Mouse (Mus musculus) midbrain, postnatal 0 days (tissue): ENCODE measurements around the gene Rnf31. TPM values are rescaled to one million over a fixed set of nuclear protein-coding genes. Genes with fewer than 3 reads are reported as not detected.

ENCODE experiments used
- ATAC-seq: fragments of 200-750 bp; cut with Nextera tagmentation; 2 replicates; pipeline ENCODE4 v1.8.0; 2017; ENCODE audit warnings: moderate number of reproducible peaks, mild to moderate bottlenecking, moderate TSS enrichment, moderate library complexity; ENCODE audit not compliant: low FRiP score
- DNase-seq: peaks from one replicate; pipeline ENCODE4 v3.0.0-alpha.2; 2015; ENCODE audit warnings: low spot score
- H3K27ac ChIP-seq: fragments of 300-500 bp; sonication (generic); 2 replicates; pipeline ENCODE4 v1.5.1; 2014; ENCODE audit warnings: low read depth, mild to moderate bottlenecking, low read length, mixed read lengths
- H3K27me3 ChIP-seq: fragments of 300-500 bp; sonication (generic); 2 replicates; pipeline ENCODE4 v1.6.1; 2014; ENCODE audit warnings: low read length, control low read depth, mixed read lengths; ENCODE audit not compliant: insufficient read depth
- H3K36me3 ChIP-seq: fragments of 300-500 bp; sonication (generic); 2 replicates; pipeline ENCODE4 v1.6.1; 2014; ENCODE audit warnings: low read length, control low read depth, mixed read lengths; ENCODE audit not compliant: insufficient read depth
- H3K4me1 ChIP-seq: fragments of 300-500 bp; sonication (generic); 2 replicates; pipeline ENCODE4 v1.6.1; 2014; ENCODE audit warnings: mild to moderate bottlenecking, control low read depth, antibody characterized with exemption, low read length, mixed read lengths; ENCODE audit not compliant: insufficient read depth
- H3K4me2 ChIP-seq: fragments of 300-500 bp; sonication (generic); 2 replicates; pipeline ENCODE4 v1.6.1; 2014; ENCODE audit warnings: low read depth, mild to moderate bottlenecking, low read length, mixed read lengths; ENCODE audit not compliant: poor library complexity, severe bottlenecking
- H3K4me3 ChIP-seq: fragments of 300-500 bp; sonication (generic); 2 replicates; pipeline ENCODE4 v1.5.1; 2014; ENCODE audit warnings: low read depth, mild to moderate bottlenecking, low read length, moderate library complexity
- H3K9ac ChIP-seq: fragments of 300-500 bp; sonication (generic); replicated peaks from 2 replicates; pipeline ENCODE4 v1.6.1; 2014; ENCODE audit warnings: mild to moderate bottlenecking, low read length, moderate library complexity, mixed read lengths; ENCODE audit not compliant: poor library complexity, severe bottlenecking
- H3K9me3 ChIP-seq: fragments of 300-500 bp; sonication (generic); 2 replicates; pipeline ENCODE4 v1.6.1; 2016; ENCODE audit warnings: low read length, control low read depth
- CTCF ChIP-seq: IDR thresholded peaks from 2 replicates; pipeline ENCODE4 v1.5.1; 2016; ENCODE audit warnings: antibody characterized with exemption, mild to moderate bottlenecking
- WGBS: fragments of 180-500 bp; shearing (Covaris S2); extraction: QIAGEN DNeasy Blood & Tissue Kit; methylation state at CpG from one replicate; pipeline ENCODE4 v1.1.7; 2014; 5-methylcytosine and 5-hydroxymethylcytosine counted together
- polyA plus RNA-seq: library from polyadenylated mRNA; unstranded; fragments of >200 nt; fragmentation: Nextera tagmentation; extraction: Ambion mirVana; gene quantifications from 2 replicates; pipeline ENCODE4 v1.2.1, GENCODE M21; 2015
- total RNA-seq: library from RNA; depleted of rRNA; stranded (reverse); fragments of >200 nt; gene quantifications from 2 replicates; pipeline ENCODE4 v1.2.3, GENCODE M21; 2014

Rnf31 gene
- total and polyA plus RNA-seq, 2 experiments from 2014 or later = 20.4 to 26.7 TPM

DNA sequence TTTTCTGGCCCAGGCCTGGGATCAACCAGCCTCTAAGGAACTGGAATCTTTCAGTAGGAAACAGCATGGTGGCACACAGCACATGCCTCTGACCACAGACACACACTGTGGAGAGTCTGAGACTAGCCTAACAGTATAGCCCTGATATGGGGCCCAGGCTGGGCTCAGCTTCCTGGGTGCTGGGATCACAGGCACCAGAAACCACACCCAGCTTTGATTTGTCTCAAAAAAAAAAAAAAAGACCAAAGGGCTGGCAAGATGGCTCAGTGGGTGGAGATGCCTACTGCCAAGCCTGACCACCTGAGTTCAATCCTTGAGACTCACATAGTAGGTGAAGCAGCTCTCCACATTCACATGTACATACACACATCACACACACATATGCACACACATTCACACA is 36.9 kb upstream of the Rnf31 start:
- Histone ChIP-seq H3K4me3 (no peak overlapping the region), H3K4me1 (no peaks in the 10 kb centered on the region), H3K9ac (no peak overlapping the region), H3K4me2 (no peak overlapping the region), H3K27me3 (no peaks in the 10 kb centered on the region), H3K27ac (no peak overlapping the region), H3K9me3 (no peaks in the 10 kb centered on the region), H3K36me3 (peaks cover 9% of the 10 kb centered on the region)
- no peak for DNase-seq
- no peak for ATAC-seq
- TF ChIP-seq CTCF = no peak

DNA sequence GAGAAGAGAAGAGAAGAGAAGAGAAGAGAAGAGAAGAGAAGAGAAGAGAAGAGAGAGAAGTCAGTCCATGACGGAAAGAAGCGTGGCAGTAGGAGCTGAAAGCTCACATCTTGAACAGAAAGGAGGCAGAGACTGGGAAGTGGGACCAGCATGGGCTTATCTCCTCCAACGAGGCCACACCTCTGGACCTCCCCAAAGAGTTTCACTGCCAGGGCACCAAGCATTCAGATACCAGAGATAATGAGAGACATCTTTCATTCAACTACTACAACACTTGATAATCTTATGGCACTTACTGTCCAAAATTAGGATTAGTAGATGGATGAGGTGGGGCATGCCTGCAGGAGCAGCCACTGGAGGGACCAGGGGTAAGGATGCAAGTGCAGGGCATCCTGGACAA is 35.7 kb upstream of the Rnf31 start:
- no peak for DNase-seq
- H3K9ac ChIP-seq = no peak overlapping the region
- ATAC-seq = no peak
- no peak overlapping the region for H3K4me2 ChIP-seq
- H3K4me3 ChIP-seq = no peak overlapping the region
- H3K36me3 ChIP-seq = peaks cover 9% of the 10 kb centered on the region; the same call in 1 of the 2 replicates
- no peaks in the 10 kb centered on the region for H3K4me1 ChIP-seq
- no peak overlapping the region for H3K27ac ChIP-seq
- 79% methylated on average over 3 of the region's 3 CpGs for WGBS
- H3K9me3 ChIP-seq = no peaks in the 10 kb centered on the region
- no peak for TF ChIP-seq CTCF
- no peaks in the 10 kb centered on the region for H3K27me3 ChIP-seq

DNA sequence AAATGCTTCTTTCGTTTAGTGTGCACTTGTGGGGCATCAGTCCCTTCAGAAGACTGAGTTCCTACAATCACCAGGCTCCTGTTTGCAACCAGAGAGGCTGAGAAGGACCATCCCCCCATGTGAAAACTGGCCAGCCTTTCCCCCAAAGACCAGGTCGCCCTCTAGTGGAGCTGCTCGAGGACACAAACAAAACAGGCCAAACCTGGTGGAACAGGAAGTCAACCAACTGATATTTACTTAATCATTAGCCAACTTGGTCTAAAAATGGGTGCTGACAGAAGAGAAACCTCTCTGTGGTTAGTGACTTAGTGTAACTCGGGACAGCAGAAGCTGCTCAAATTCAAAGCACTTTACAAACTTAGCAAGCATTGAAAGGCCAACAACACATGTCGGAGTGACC is 34.5 kb upstream of the Rnf31 start:
- no peak overlapping the region for H3K27ac ChIP-seq
- WGBS = 29% methylated on average over 5 of the region's 5 CpGs
- no peak for ATAC-seq
- H3K4me3 ChIP-seq = no peak overlapping the region
- peaks cover 7% of the 10 kb centered on the region; the same call in 1 of the 2 replicates for H3K4me1 ChIP-seq
- no peaks in the 10 kb centered on the region for H3K36me3 ChIP-seq
- no peak overlapping the region for H3K4me2 ChIP-seq
- H3K9ac ChIP-seq = no peak overlapping the region
- no peaks in the 10 kb centered on the region for H3K9me3 ChIP-seq
- TF ChIP-seq CTCF = peak; percentile 86
- H3K27me3 ChIP-seq = no peaks in the 10 kb centered on the region
- peak; percentile 74 for DNase-seq

DNA sequence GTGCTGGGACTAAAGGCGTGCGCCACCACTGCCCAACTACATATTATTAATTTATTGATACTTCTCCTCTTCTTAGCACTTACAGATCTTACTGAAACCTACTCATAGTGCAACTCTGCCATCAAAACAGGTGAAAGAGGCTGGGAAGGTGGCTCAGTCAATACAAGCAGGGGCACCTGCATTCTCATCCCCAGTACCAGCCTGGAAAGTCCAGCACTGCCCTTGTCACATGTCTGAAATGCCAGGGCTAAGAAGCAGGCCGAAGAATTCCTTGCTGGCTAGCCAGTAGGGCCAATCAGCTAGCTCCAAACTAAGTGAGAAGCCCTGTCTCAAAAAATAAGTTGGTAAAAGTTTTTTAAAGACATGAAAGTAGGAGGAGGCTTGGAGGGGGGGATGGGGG is 33.9 kb upstream of the Rnf31 start:
- H3K27ac ChIP-seq = no peak overlapping the region

DNA sequence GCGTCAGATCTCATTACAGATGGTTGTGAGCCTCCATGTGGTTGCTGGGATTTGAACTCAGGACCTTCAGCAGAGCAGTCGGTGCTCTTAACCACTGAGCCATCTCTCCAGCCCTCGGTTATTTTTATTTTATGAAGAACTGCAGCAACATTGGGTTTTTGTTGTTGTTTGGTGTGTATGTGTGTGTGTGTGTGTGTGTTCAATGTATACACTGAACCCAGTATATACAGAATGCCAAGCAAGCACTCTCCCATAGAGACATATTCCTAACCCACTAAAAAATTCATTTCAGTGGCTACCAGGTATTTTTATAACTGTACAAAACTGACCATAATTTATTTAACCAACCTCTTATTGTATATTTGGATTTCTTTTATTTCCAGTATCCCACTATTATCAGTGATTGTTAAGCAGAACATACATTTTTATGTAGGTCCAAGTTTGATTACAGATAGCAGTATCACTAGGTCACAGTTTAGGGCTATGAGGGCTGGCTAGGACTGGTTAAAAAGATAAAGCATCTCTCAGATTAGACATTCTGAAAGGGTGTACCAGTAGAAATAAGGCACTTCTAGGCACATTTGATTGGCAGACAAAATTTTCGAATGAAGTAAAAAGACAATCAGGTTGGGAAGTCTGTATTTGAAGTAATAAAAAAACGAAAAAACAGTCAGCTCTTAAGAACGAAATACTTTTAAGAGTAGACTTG is 32.6 kb upstream of the Rnf31 start:
- DNase-seq (no peak), ATAC-seq (no peak)
- Histone ChIP-seq H3K4me3 (peak overlapping the region; percentile 49), H3K36me3 (peaks cover 10% of the 10 kb centered on the region), H3K27ac (peak overlapping the region; percentile 97; the same call in 1 of the 2 replicates), H3K27me3 (no peaks in the 10 kb centered on the region), H3K4me2 (peak overlapping the region; percentile 76), H3K9me3 (no peaks in the 10 kb centered on the region), H3K9ac (peak overlapping the region; percentile 71; the same call in 1 of the 2 replicates), H3K4me1 (peaks cover 7% of the 10 kb centered on the region; the same call in 1 of the 2 replicates)
- WGBS = 55% methylated on average over 6 of the region's 6 CpGs
- 0 out of 2 replicates have a peak, but pooled peaks have one; percentile 3 for TF ChIP-seq CTCF

More for the DNA sequence above, 33.9 kb upstream of the Rnf31 start:
- no peak for TF ChIP-seq CTCF
- no peaks in the 10 kb centered on the region for H3K36me3 ChIP-seq
- H3K9me3 ChIP-seq = no peaks in the 10 kb centered on the region
- H3K27me3 ChIP-seq = no peaks in the 10 kb centered on the region
- 92% methylated on average over 3 of the region's 3 CpGs for WGBS
- no peak overlapping the region for H3K9ac ChIP-seq
- H3K4me2 ChIP-seq = no peak overlapping the region
- peaks cover 7% of the 10 kb centered on the region; the same call in 1 of the 2 replicates for H3K4me1 ChIP-seq
- no peak for ATAC-seq
- no peak for DNase-seq
- no peak overlapping the region for H3K4me3 ChIP-seq

DNA sequence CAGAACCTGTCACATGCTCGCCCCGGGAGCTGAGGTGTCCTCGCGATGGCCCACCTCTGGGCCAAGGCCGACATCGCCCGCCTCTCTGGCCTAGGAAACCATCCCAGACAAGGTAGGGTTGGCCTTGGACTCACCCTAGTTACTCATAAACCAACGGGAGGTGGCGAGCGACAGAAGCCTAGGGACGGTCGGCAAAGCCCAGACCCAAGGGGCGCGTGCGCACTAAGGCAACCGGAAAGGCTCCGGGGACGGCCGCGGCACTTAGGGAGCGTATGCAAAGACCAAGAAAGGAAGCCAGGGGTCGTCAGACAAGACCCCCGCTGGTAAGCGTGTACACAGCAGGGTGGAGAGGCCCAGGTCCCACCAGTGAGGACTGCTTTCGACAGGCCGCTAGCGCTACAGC is 31.7 kb upstream of the Rnf31 start, which contains the start of gene Dcaf11:
Gene Dcaf11, plus strand, starts transcription at position 208 of the 403 bp plus-strand sequence.
- Histone ChIP-seq H3K4me2 (peak within 1 kb of the TSS; percentile 76), H3K36me3 (peaks cover 17% of the 10 kb centered on the region), H3K27ac (peak within 1 kb of the TSS; percentile 97), H3K4me3 (peak within 1 kb of the TSS; percentile 49), H3K9me3 (no peaks in the 10 kb centered on the region), H3K4me1 (peaks cover 7% of the 10 kb centered on the region; the same call in 1 of the 2 replicates), H3K27me3 (no peaks in the 10 kb centered on the region), H3K9ac (peak within 1 kb of the TSS; percentile 71)
- peak; percentile 61 for TF ChIP-seq CTCF
- under 1% methylated on average over 27 of the region's 27 CpGs for WGBS
- ATAC-seq = peak; percentile 85
- DNase-seq = peak; percentile 97
